Mouse (Mus musculus) ES-Bruce4 (cell line): Measurements from ENCODE around the gene Plcxd1.

Experiments
- CTCF ChIP-seq: IDR thresholded peaks from one replicate; pipeline ENCODE4 v1.8.1; 2011; ENCODE audit warnings: low read depth, low read length
- EP300 ChIP-seq: IDR thresholded peaks from 2 replicates; pipeline ENCODE4 v1.6.1; 2011; ENCODE audit warnings: low read depth, low read length; ENCODE audit not compliant: insufficient read depth
- POLR2A ChIP-seq: IDR thresholded peaks from one replicate; pipeline ENCODE4 v1.8.1; 2011; ENCODE audit warnings: low read length; ENCODE audit not compliant: insufficient read depth

DNA sequence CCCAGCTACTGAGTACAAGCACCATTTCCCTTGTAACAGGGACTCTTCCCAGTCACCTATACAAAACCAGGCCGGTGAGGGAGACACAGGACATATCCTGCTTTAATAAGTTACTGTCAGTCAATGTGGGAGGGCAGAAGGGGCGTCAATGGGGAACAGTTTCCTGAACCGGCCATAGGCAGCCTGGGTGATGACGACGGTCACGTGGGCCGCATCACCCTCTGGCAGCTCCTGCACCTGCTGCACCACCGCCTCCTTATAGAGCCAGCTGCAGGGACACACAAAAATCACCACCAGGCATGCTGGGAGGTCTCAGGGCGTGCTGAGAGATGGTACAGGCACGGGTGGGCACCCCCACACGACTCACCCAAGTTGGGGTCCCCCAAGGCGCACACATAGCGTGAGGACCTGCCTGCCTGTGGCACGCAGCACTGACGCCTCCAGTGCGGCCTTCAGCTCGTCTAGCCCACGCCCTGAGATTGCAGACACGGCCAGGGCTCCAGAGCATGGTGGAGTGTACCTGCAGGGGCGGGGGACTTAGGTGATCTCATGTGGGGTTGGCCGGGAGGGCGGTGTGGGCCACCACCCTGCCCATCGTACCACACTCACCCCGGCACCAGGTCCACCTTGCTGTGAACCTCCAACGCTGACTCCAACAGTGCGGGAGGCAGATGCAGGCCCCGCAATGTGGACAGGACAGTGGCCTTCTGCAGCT lies 4.3 kb downstream of the Plcxd1 start:
- no peak for TF ChIP-seq CTCF
- TF ChIP-seq EP300 = no peak
- no peak for TF ChIP-seq POLR2A
